Comparison of ENCODE assay signal across 8 mouse cellular contexts in the genomic region with DNA sequence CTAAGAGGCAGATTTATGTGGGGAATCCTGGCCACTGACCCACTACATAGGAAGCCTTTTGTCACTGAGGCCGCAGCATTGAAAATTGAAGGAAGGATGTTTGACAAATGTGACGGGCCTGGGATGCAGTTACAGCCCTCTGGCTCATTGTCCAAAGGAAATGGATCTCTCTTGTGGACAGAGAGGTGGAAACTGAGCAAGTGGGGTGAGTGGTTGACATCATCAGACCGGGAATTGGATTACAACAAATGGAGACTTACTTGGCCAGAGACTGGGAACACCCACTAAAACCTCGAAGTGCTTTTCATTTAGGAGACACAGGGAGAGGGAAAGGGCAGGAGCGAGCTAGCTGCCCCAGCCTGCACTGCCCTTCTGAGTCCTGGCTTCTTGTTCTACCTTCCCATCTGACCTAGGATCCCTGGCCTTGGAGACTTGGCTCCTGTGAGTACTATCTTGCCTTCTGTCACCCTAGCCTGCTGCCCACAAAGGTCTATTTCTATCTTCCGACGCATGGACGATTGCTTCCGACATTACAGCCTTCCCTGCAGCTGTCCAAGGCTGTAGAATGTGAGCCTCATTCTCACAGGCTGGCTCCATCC. TPM values are rescaled to one million over a fixed set of nuclear protein-coding genes. Genes with fewer than 3 reads are reported as not detected.
DNase-seq lines count a peak whose midpoint lies in the region; ATAC-seq lines count a peak whose summit lies in the region.

No protein-coding gene starts in this region.

- WGBS in intestine, embryonic 16.5 days = 52% methylated on average over 9 of the region's 9 CpGs
- 45% methylated on average over 9 of the region's 9 CpGs for WGBS in lung, embryonic 15.5 days

- H3K27ac ChIP-seq in intestine, embryonic 16.5 days (ENCODE audit: low read length) = peak overlapping the region; percentile 61
- peak overlapping the region; percentile 80 for H3K27ac ChIP-seq in lung, embryonic 15.5 days

- H3K9ac ChIP-seq in intestine, embryonic 16.5 days (ENCODE audit: low read depth, low read length) = peak overlapping the region; percentile 50
- H3K9ac ChIP-seq in lung, embryonic 15.5 days = 0 out of 2 replicates have a peak overlapping the region, but pooled peaks have one; percentile 4

- H3K4me1 ChIP-seq in intestine, embryonic 16.5 days (ENCODE audit: control insufficient read depth, insufficient read depth, low read length) = peaks cover 29% of the 10 kb centered on the region
- H3K4me1 ChIP-seq in lung, embryonic 15.5 days = peaks cover 53% of the 10 kb centered on the region

- no peak overlapping the region for H3K4me2 ChIP-seq in intestine, embryonic 16.5 days (ENCODE audit: low read depth, low read length)
- peak overlapping the region; percentile 20 for H3K4me2 ChIP-seq in lung, embryonic 15.5 days

- H3K4me3 ChIP-seq in intestine, embryonic 16.5 days (ENCODE audit: low read length) = peak overlapping the region; percentile 11; the same call in 1 of the 2 replicates
- H3K4me3 ChIP-seq in lung, embryonic 15.5 days = peak overlapping the region; percentile 15; the same call in 1 of the 2 replicates

- no peaks in the 10 kb centered on the region for H3K36me3 ChIP-seq in intestine, embryonic 16.5 days (ENCODE audit: control insufficient read depth, insufficient read depth, low read length)
- no peaks in the 10 kb centered on the region for H3K36me3 ChIP-seq in lung, embryonic 15.5 days

- no peaks in the 10 kb centered on the region for H3K27me3 ChIP-seq in intestine, embryonic 16.5 days (replicated peaks; ENCODE audit: control insufficient read depth, insufficient read depth, low read length)
- no peaks in the 10 kb centered on the region for H3K27me3 ChIP-seq in lung, embryonic 15.5 days

- H3K9me3 ChIP-seq in intestine, embryonic 16.5 days (ENCODE audit: control insufficient read depth, low read length) = no peaks in the 10 kb centered on the region
- H3K9me3 ChIP-seq in lung, embryonic 15.5 days = no peaks in the 10 kb centered on the region

- DNase-seq in gastrocnemius, adult 18-20 months (ENCODE audit: low spot score) = peak; percentile 64
- DNase-seq in gastrocnemius, postnatal 14 days = no peak
- peak; percentile 61 to 69 for DNase-seq in cerebellum, postnatal 10 days
- DNase-seq in ovary, postnatal 36 days (ENCODE audit: low spot score) = no peak
- no peak for DNase-seq in left cerebral cortex, adult 18-20 months (ENCODE audit: low spot score in 2 of 2)
- no peak for DNase-seq in frontal cortex, postnatal 36 days (ENCODE audit: low spot score in 2 of 2)

- intact Hi-C loops in gastrocnemius, postnatal 14 days (cut with DNase I; ENCODE audit: low total_unique reads) = no loop called here

- ATAC-seq in intestine, embryonic 16.5 days = no peak
- ATAC-seq in lung, embryonic 15.5 days (ENCODE audit: borderline replicate concordance, extremely low read depth, low FRiP score, low TSS enrichment) = no peak

RNA-seq across cellular contexts. Expression of gene Pkig, which starts 35.6 kb away (rescaled TPM):
- total RNA-seq in gastrocnemius, adult 18-20 months (2021) = 100 to 1,000 TPM; 113 to 126 TPM
- 10 to 100 TPM; 78.2 to 85.3 TPM for total RNA-seq in gastrocnemius, postnatal 14 days (2021)
- polyA plus RNA-seq in intestine, embryonic 16.5 days (2015; fragmentation: Nextera tagmentation; extraction: Ambion mirVana) = 115 and 122 TPM in 2 replicates
- 134 TPM in 2 replicates for polyA plus RNA-seq in lung, embryonic 15.5 days (2015; fragmentation: Nextera tagmentation; extraction: Ambion mirVana)
- 100 to 1,000 TPM; 130 to 132 TPM for total RNA-seq in left cerebral cortex, adult 18-20 months (2021)

RNA-seq across cellular contexts. Expression of gene Serinc3, which starts 48.9 kb away (rescaled TPM):
- total RNA-seq in gastrocnemius, adult 18-20 months (2021) = 100 to 1,000 TPM; 103 to 119 TPM
- total RNA-seq in gastrocnemius, postnatal 14 days (2021) = 100 to 1,000 TPM; 124 to 167 TPM
- 55.4 and 57.1 TPM in 2 replicates for polyA plus RNA-seq in intestine, embryonic 16.5 days (2015; fragmentation: Nextera tagmentation; extraction: Ambion mirVana)
- 55.8 and 59.1 TPM in 2 replicates for polyA plus RNA-seq in lung, embryonic 15.5 days (2015; fragmentation: Nextera tagmentation; extraction: Ambion mirVana)
- total RNA-seq in left cerebral cortex, adult 18-20 months (2021) = 100 to 1,000 TPM; 223 to 236 TPM

RNA-seq across cellular contexts. Expression of gene Ada, which starts 56.2 kb away (rescaled TPM):
- under 1 TPM; 0.26 to 0.43 TPM for total RNA-seq in gastrocnemius, adult 18-20 months (2021)
- total RNA-seq in gastrocnemius, postnatal 14 days (2021) = 1 to 10 TPM in 1 of 2 experiments, under 1 TPM in 1; 0.91 to 1.5 TPM
- polyA plus RNA-seq in intestine, embryonic 16.5 days (2015; fragmentation: Nextera tagmentation; extraction: Ambion mirVana) = 5.8 and 7.4 TPM in 2 replicates
- 9.4 and 11.4 TPM in 2 replicates for polyA plus RNA-seq in lung, embryonic 15.5 days (2015; fragmentation: Nextera tagmentation; extraction: Ambion mirVana)
- under 1 TPM; 0.70 to 0.80 TPM for total RNA-seq in left cerebral cortex, adult 18-20 months (2021)

Comparison
In these comparisons a context has a peak if more than half of its experiments do, and no peak if none do; other contexts are left out.
1. DNase-seq: peak in gastrocnemius, adult 18-20 months (single experiment) and cerebellum, postnatal 10 days (2 of 2); none in gastrocnemius, postnatal 14 days (single experiment), ovary, postnatal 36 days (single experiment), left cerebral cortex, adult 18-20 months (0 of 2) and frontal cortex, postnatal 36 days (0 of 2).